9 mouse cellular contexts compared by ENCODE assay signal in genomic region chr3:63294791-63295190, GRCm38 (mm10). TPM values are rescaled to one million over a fixed set of nuclear protein-coding genes. Genes with fewer than 3 reads are reported as not detected.
A peak's percentile ranks its signal among the peaks of the same experiment; 100 is the strongest.
DNase-seq lines count a peak whose midpoint lies in the region; ATAC-seq and TF ChIP-seq lines count a peak whose summit lies in the region.
"Had no signal": no experiment of that assay in that cellular context is flagged by ENCODE, and none has a peak within 500 bp of the region (broad histone marks: within the 10 kb centered on the region; RNA-seq: fewer than 3 reads in every experiment).

No protein-coding gene starts in this region.

- no peak for ATAC-seq in heart, postnatal 0 days (ENCODE audit: insufficient read depth, low read depth)
- ATAC-seq in hindbrain, embryonic 13.5 days (ENCODE audit: low FRiP score): no peak
- ATAC-seq in midbrain, embryonic 14.5 days (ENCODE audit: low FRiP score, low TSS enrichment): no peak

- H3K36me3 ChIP-seq in heart, postnatal 0 days (replicated peaks; ENCODE audit: control insufficient read depth, insufficient read depth, low read length): no peaks in the 10 kb centered on the region
- H3K36me3 ChIP-seq in embryonic facial prominence, embryonic 10.5 days (replicated peaks): no peaks in the 10 kb centered on the region
- H3K36me3 ChIP-seq in hindbrain, embryonic 13.5 days: no peaks in the 10 kb centered on the region
- H3K36me3 ChIP-seq in midbrain, embryonic 14.5 days (ENCODE audit: control insufficient read depth, insufficient read depth, low read length): no peaks in the 10 kb centered on the region

- intact Hi-C loops in heart, postnatal 10 days (cut with DNase I): loop anchor here (5.0 to 10.0 kb wide), 4 partner anchors 133 to 570 kb away; no protein-coding TSS in a partner anchor

- peak overlapping the region; percentile 72 for H3K4me3 ChIP-seq in heart, postnatal 0 days (ENCODE audit: low read depth, low read length)
- peak overlapping the region; percentile 88 for H3K4me3 ChIP-seq in embryonic facial prominence, embryonic 10.5 days
- H3K4me3 ChIP-seq in hindbrain, embryonic 13.5 days: peak overlapping the region; percentile 79
- H3K4me3 ChIP-seq in midbrain, embryonic 14.5 days (replicated peaks; ENCODE audit: low read depth, low read length): peak overlapping the region; percentile 75
- H3K4me3 ChIP-seq: megakaryocyte, embryonic 14.5 days had no signal

- 0 out of 2 replicates have a peak, but pooled peaks cover 6% of the 10 kb centered on the region for H3K27me3 ChIP-seq in heart, postnatal 0 days (ENCODE audit: control insufficient read depth, insufficient read depth, low read length)
- H3K27me3 ChIP-seq in embryonic facial prominence, embryonic 10.5 days (replicated peaks; ENCODE audit: low read depth, poor library complexity, severe bottlenecking): peaks cover 6% of the 10 kb centered on the region; the same call in 1 of the 2 replicates
- H3K27me3 ChIP-seq in hindbrain, embryonic 13.5 days: peaks cover 24% of the 10 kb centered on the region
- H3K27me3 ChIP-seq in midbrain, embryonic 14.5 days (ENCODE audit: control insufficient read depth, insufficient read depth, low read length): peaks cover 15% of the 10 kb centered on the region

- H3K27ac ChIP-seq in heart, postnatal 0 days (ENCODE audit: low read depth): no peak overlapping the region
- H3K27ac ChIP-seq in embryonic facial prominence, embryonic 10.5 days (replicated peaks): peak overlapping the region; percentile 93
- H3K27ac ChIP-seq in hindbrain, embryonic 13.5 days: no peak overlapping the region
- no peak overlapping the region for H3K27ac ChIP-seq in midbrain, embryonic 14.5 days (replicated peaks; ENCODE audit: low read depth, low read length)

- TF ChIP-seq CTCF in heart, postnatal 0 days (IDR thresholded peaks at IDR 0.05; ENCODE audit: low read depth): no peak

- H3K9me3 ChIP-seq in heart, postnatal 0 days (replicated peaks; ENCODE audit: control insufficient read depth, low read length): no peaks in the 10 kb centered on the region
- H3K9me3 ChIP-seq in embryonic facial prominence, embryonic 10.5 days: no peaks in the 10 kb centered on the region
- no peaks in the 10 kb centered on the region for H3K9me3 ChIP-seq in hindbrain, embryonic 13.5 days
- no peaks in the 10 kb centered on the region for H3K9me3 ChIP-seq in midbrain, embryonic 14.5 days (ENCODE audit: control insufficient read depth, low read length)

- H3K9ac ChIP-seq in heart, postnatal 0 days (replicated peaks; ENCODE audit: low read depth, low read length): no peak overlapping the region
- H3K9ac ChIP-seq in hindbrain, embryonic 13.5 days: no peak overlapping the region; the same call in 1 of the 2 replicates
- H3K9ac ChIP-seq in midbrain, embryonic 14.5 days (replicated peaks; ENCODE audit: low read length): peak overlapping the region; percentile 61

- no peaks in the 10 kb centered on the region for H3K4me1 ChIP-seq in heart, postnatal 0 days (ENCODE audit: control insufficient read depth, insufficient read depth)
- H3K4me1 ChIP-seq in embryonic facial prominence, embryonic 10.5 days: peaks cover 15% of the 10 kb centered on the region; the same call in 1 of the 2 replicates
- H3K4me1 ChIP-seq in hindbrain, embryonic 13.5 days (replicated peaks): peaks cover 14% of the 10 kb centered on the region; the same call in 1 of the 2 replicates
- peaks cover 6% of the 10 kb centered on the region; the same call in 1 of the 2 replicates for H3K4me1 ChIP-seq in midbrain, embryonic 14.5 days (ENCODE audit: control insufficient read depth, insufficient read depth, low read length)

- TF ChIP-seq EP300 in heart, postnatal 0 days (IDR thresholded peaks at IDR 0.05; ENCODE audit: low read depth): no peak

- H3K4me2 ChIP-seq in heart, postnatal 0 days (ENCODE audit: low read depth, low read length): peak overlapping the region; percentile 99
- peak overlapping the region; percentile 100 for H3K4me2 ChIP-seq in hindbrain, embryonic 13.5 days
- peak overlapping the region; percentile 100 for H3K4me2 ChIP-seq in midbrain, embryonic 14.5 days (ENCODE audit: low read length)

- WGBS in heart, postnatal 0 days: 39% methylated on average over 4 of the region's 4 CpGs
- 38% methylated on average over 4 of the region's 4 CpGs for WGBS in embryonic facial prominence, embryonic 10.5 days
- 35% methylated on average over 4 of the region's 4 CpGs for WGBS in hindbrain, embryonic 13.5 days
- 42% methylated on average over 4 of the region's 4 CpGs for WGBS in midbrain, embryonic 14.5 days

- no peak for DNase-seq in heart, postnatal 0 days (ENCODE audit: low spot score)
- DNase-seq in heart, postnatal 10 days: no peak
- peak; percentile 38 for DNase-seq in embryonic facial prominence, embryonic 10.5 days (ENCODE audit: low spot score)
- no peak for DNase-seq in midbrain, embryonic 14.5 days
- DNase-seq in spleen, postnatal 36 days (ENCODE audit: low spot score in 2 of 2): no peak
- DNase-seq in MN1 (ENCODE audit: low spot score): no peak
- DNase-seq in cerebellum, adult 9-10 months: no peak

RNA-seq across cellular contexts. Expression of gene Mme, which starts 53.5 kb away (rescaled TPM):
- total RNA-seq in heart, postnatal 0 days (2014; rRNA removed; ENCODE audit: low replicate concordance): 1.2 and 4.5 TPM in 2 replicates
- 0.94 and 1.1 TPM in 2 replicates for polyA plus RNA-seq in heart, postnatal 0 days (2015; fragmentation: Nextera tagmentation; extraction: Ambion mirVana)
- total RNA-seq in heart, postnatal 10 days (2021): 10 to 100 TPM; 10.5 to 11.1 TPM
- 14.1 and 16.0 TPM in 2 replicates for polyA plus RNA-seq in embryonic facial prominence, embryonic 10.5 days (2016; fragmentation: Nextera tagmentation; extraction: Ambion mirVana)
- 4.1 and 4.5 TPM in 2 replicates for polyA plus RNA-seq in hindbrain, embryonic 13.5 days (2015; fragmentation: Nextera tagmentation; extraction: Ambion mirVana)
- 2.9 and 3.3 TPM in 2 replicates for polyA plus RNA-seq in midbrain, embryonic 14.5 days (2014; fragmentation: Nextera tagmentation; extraction: Ambion mirVana)
